Mouse (Mus musculus) MEL-GATA-1-ER (cell line): Measurements from ENCODE around the gene Zbtb4.

Source experiments
- DNase-seq: peaks from one replicate; pipeline ENCODE4 v3.0.0-alpha.2; 2012; ENCODE audit warnings: low read depth; ENCODE audit errors: extremely low read depth

The Zbtb4 gene

GRCm38 (mm10) chr11:69800138-69800391 is 34.4 kb downstream of the Zbtb4 start:
- DNase-seq = peak; percentile 57

GRCm38 (mm10) chr11:69800392-69801197 is 34.9 kb downstream of the Zbtb4 start:
- peak; percentile 79 for DNase-seq

- no peak for DNase-seq
Measured at GRCm38 (mm10) chr11:69801379-69801977, 35.8 kb downstream of the Zbtb4 start, which contains the start of gene Fgf11. Gene Fgf11 (minus strand): TSS chr11:69801857.

GRCm38 (mm10) chr11:69802648-69803105 is 37.0 kb downstream of the Zbtb4 start:
- DNase-seq = peak; percentile 62

- DNase-seq = no peak
Measured at GRCm38 (mm10) chr11:69803328-69803727, 37.6 kb downstream of the Zbtb4 start.

- DNase-seq = peak; percentile 36
Measured at GRCm38 (mm10) chr11:69803786-69804651, 38.3 kb downstream of the Zbtb4 start.

GRCm38 (mm10) chr11:69804652-69804940 is 38.9 kb downstream of the Zbtb4 start:
- no peak for DNase-seq

GRCm38 (mm10) chr11:69804972-69805909 is 39.5 kb downstream of the Zbtb4 start, which contains the start of gene Tmem102:
Gene Tmem102 (minus strand): TSS chr11:69805624.
- DNase-seq = no peak

GRCm38 (mm10) chr11:69806378-69806777 is 40.7 kb downstream of the Zbtb4 start:
- no peak for DNase-seq

- DNase-seq = no peak
Measured at GRCm38 (mm10) chr11:69807641-69808040, 41.9 kb downstream of the Zbtb4 start.

GRCm38 (mm10) chr11:69810280-69810679 is 44.6 kb downstream of the Zbtb4 start:
- DNase-seq = no peak

- no peak for DNase-seq
Measured at GRCm38 (mm10) chr11:69815155-69815554, 49.4 kb downstream of the Zbtb4 start, which contains the start of gene Gm39566. Gene Gm39566 (minus strand): TSS chr11:69815298.

GRCm38 (mm10) chr11:69816520-69816919 is 50.8 kb downstream of the Zbtb4 start:
- no peak for DNase-seq

- DNase-seq = no peak
Measured at GRCm38 (mm10) chr11:69818365-69818764, 52.7 kb downstream of the Zbtb4 start, which contains the start of gene Spem2. Gene Spem2 (minus strand): TSS chr11:69818465.

- no peak for DNase-seq
Measured at GRCm38 (mm10) chr11:69818871-69819270, 53.2 kb downstream of the Zbtb4 start.

GRCm38 (mm10) chr11:69822080-69822479 is 56.4 kb downstream of the Zbtb4 start, which contains the start of gene Spem1:
Gene Spem1 (minus strand): TSS chr11:69822180.
- no peak for DNase-seq

GRCm38 (mm10) chr11:69823456-69823855 is 57.7 kb downstream of the Zbtb4 start:
- no peak for DNase-seq

- no peak for DNase-seq
Measured at GRCm38 (mm10) chr11:69828832-69829231, 63.1 kb downstream of the Zbtb4 start.

GRCm38 (mm10) chr11:69833554-69833953 is 67.8 kb downstream of the Zbtb4 start:
- peak; percentile 51 for DNase-seq
